Mouse (Mus musculus) retina, postnatal 1 day (tissue): ENCODE results near the gene Olfr1294.

Source experiments
- DNase-seq: peaks from one replicate; pipeline ENCODE4 v3.0.0-alpha.2; 2012

The Olfr1294 gene

DNA sequence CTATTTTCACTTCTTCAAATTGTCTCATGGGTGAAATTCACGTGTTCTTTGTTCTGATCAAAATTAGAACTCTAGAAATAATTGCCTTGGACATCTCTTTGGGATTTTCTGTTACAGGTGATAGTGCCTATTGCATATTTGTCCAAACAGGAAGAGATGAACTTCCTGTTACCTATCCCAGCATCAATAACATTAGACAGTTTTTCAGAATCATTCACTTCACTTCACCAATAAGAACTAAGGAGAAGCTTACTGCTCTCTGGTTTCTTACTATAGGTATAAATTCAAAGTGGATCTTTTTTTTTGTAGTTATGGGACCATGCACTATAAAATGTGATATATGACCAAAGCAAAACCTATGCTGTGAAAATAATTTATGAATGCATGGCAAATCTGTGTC lies at the start of gene Olfr1294:
Olfr1294 (minus strand) TSS at position 101 of the 400 bp plus-strand sequence.
- no peak for DNase-seq

- no peak for DNase-seq
Observed at GRCm38 (mm10) chr2:111569581-111569980, 29.5 kb upstream of the Olfr1294 start, which contains the start of gene Olfr1295. TSS of gene Olfr1295 (minus strand) at chr2:111569681.

GRCm38 (mm10) chr2:111524903-111525302 lies 15.2 kb downstream of the Olfr1294 start, which contains the start of gene Olfr1293-ps:
TSS of gene Olfr1293-ps (plus strand) at chr2:111525203.
- no peak for DNase-seq

DNA sequence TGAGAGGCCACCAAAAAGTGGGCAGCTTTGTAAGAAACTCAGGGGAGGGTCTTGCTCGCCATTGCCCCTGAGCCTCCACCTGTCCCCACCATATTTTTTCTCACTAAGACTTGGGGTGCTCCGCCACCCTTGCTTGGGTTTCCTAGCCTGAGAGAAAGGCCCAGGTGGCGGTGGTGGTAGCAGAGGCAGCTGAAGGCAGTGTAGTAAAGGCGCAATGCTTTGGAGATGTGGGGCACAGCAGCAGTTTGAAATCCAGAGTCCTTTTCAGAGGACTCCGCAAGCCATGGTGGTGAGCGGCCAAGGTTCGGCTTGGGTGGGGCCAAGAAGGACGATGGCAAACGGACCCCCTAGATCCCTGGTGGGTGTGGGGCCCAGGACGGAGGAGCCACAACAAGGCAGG lies 22.6 kb downstream of the Olfr1294 start:
- DNase-seq = no peak

DNA sequence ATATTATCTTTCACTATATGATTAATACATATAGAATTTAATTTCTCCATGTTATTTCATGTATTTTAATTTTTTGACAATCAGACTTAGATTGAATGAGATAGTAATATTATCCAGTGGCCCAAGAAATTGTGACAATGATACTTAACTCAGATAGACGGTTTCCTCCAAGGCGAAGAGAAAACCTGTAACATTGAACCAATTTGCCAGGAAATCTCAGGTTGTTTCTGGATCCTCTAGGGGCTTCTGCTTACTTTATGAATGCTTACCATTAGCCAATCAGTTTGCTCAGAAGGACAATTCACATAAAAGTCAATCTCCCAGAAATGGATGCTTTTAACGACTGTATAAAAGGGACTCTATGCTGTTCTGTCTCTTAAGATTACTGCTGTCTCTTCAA lies 43.2 kb downstream of the Olfr1294 start, which contains the start of gene Olfr1291-ps1:
Olfr1291-ps1 (plus strand) TSS at position 301 of the 400 bp plus-strand sequence.
- no peak for DNase-seq

- DNase-seq = no peak
Observed at GRCm38 (mm10) chr2:111493729-111494128, 46.4 kb downstream of the Olfr1294 start, which contains the start of gene Olfr1290. TSS of gene Olfr1290 (minus strand) at chr2:111493829.
